Mouse (Mus musculus): ENCODE results near the gene Ugt1a6a. TPM values are rescaled to one million over a fixed set of nuclear protein-coding genes. Genes with fewer than 3 reads are reported as not detected.

The Ugt1a6a gene
- polyA plus RNA-seq, 1 experiment from 2014 or later: not detected

- Histone ChIP-seq H3K9me3 (ENCODE audit: control insufficient read depth, low read length) (peaks cover 93% of the 10 kb centered on the region), H3K27ac (ENCODE audit: low read depth, low read length) (no peak overlapping the region), H3K9ac (ENCODE audit: low read length) (no peak overlapping the region), H3K4me1 (ENCODE audit: control insufficient read depth, insufficient read depth, low read length) (no peaks in the 10 kb centered on the region), H3K36me3 (ENCODE audit: control insufficient read depth, insufficient read depth, low read length) (0 out of 2 replicates have a peak, but pooled peaks cover 4% of the 10 kb centered on the region), H3K27me3 (ENCODE audit: control insufficient read depth, insufficient read depth, low read length) (no peaks in the 10 kb centered on the region), H3K4me3 (ENCODE audit: low read depth, low read length) (no peak overlapping the region), H3K4me2 (ENCODE audit: low read depth) (no peak overlapping the region)
- 70% methylated on average over 5 of the region's 5 CpGs for WGBS
- DNase-seq (ENCODE audit: low spot score): no peak
- ATAC-seq (ENCODE audit: insufficient read depth, low FRiP score, low TSS enrichment): no peak
Observed at GRCm38 (mm10) chr1:88240072-88240471, 105.5 kb downstream of the Ugt1a6a start.

DNA sequence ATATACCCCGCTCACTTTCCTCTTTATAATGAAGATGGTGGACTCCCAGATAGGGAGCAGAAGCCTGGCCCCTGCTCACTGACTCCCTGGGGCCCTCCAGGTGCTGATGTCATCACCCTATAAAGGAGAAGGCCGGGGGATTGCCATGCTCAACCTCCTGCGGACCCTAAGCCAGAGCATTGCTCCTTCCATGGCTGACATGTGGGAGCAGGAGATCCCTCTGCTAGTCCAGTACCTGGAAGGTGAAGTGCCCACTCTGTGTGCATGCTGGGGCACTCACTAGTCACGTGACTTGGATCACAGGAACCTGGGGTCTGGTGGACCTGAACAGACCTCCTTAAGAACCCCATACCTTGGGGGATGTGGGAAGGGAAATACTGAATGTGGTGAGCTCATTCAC lies 106.0 kb downstream of the Ugt1a6a start:
- Histone ChIP-seq H3K9ac (ENCODE audit: low read length) (no peak overlapping the region), H3K36me3 (ENCODE audit: control insufficient read depth, insufficient read depth, low read length) (0 out of 2 replicates have a peak, but pooled peaks cover 4% of the 10 kb centered on the region), H3K4me2 (ENCODE audit: low read depth) (no peak overlapping the region), H3K4me3 (ENCODE audit: low read depth, low read length) (no peak overlapping the region), H3K4me1 (ENCODE audit: control insufficient read depth, insufficient read depth, low read length) (no peaks in the 10 kb centered on the region), H3K27me3 (ENCODE audit: control insufficient read depth, insufficient read depth, low read length) (no peaks in the 10 kb centered on the region), H3K27ac (ENCODE audit: low read depth, low read length) (no peak overlapping the region), H3K9me3 (ENCODE audit: control insufficient read depth, low read length) (peaks cover 93% of the 10 kb centered on the region)
- WGBS: 75% methylated on average over 4 of the region's 4 CpGs
- DNase-seq (ENCODE audit: low spot score): no peak
- ATAC-seq (ENCODE audit: insufficient read depth, low FRiP score, low TSS enrichment): no peak

DNA sequence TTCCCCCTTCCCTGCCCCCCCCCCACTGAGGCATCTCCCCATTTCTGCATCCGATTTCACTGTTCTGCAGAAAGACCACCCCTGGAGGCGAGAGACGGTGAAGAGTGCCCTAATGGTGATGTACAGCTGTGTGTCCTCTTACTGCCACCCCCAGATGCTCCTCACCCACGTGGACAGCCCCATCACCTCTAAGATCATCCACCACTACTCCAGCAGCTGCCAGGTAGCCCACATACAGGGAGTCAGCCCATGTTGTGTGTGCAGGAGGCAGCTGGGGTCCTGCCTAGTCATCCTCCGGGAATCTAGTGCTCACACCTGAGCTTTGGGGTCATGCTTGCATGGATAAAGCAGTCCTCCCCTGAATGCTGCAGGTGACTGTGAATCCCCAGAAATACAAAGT lies 109.3 kb downstream of the Ugt1a6a start:
- Histone ChIP-seq H3K4me1 (ENCODE audit: control insufficient read depth, insufficient read depth, low read length) (no peaks in the 10 kb centered on the region), H3K9me3 (ENCODE audit: control insufficient read depth, low read length) (peaks cover 97% of the 10 kb centered on the region), H3K36me3 (ENCODE audit: control insufficient read depth, insufficient read depth, low read length) (0 out of 2 replicates have a peak, but pooled peaks cover 3% of the 10 kb centered on the region), H3K4me2 (ENCODE audit: low read depth) (no peak overlapping the region), H3K9ac (ENCODE audit: low read length) (no peak overlapping the region), H3K27ac (ENCODE audit: low read depth, low read length) (no peak overlapping the region), H3K27me3 (ENCODE audit: control insufficient read depth, insufficient read depth, low read length) (no peaks in the 10 kb centered on the region), H3K4me3 (ENCODE audit: low read depth, low read length) (no peak overlapping the region)
- DNase-seq (ENCODE audit: low spot score) (no peak), ATAC-seq (ENCODE audit: insufficient read depth, low FRiP score, low TSS enrichment) (no peak)
- 65% methylated on average over 5 of the region's 5 CpGs for WGBS

- H3K9me3 ChIP-seq (ENCODE audit: control insufficient read depth, low read length): peaks cover 97% of the 10 kb centered on the region
- no peak overlapping the region for H3K9ac ChIP-seq (ENCODE audit: low read length)
- H3K27ac ChIP-seq (ENCODE audit: low read depth, low read length): no peak overlapping the region
- WGBS: 78% methylated on average over 6 of the region's 6 CpGs
- no peaks in the 10 kb centered on the region for H3K4me1 ChIP-seq (ENCODE audit: control insufficient read depth, insufficient read depth, low read length)
- DNase-seq (ENCODE audit: low spot score) (no peak), ATAC-seq (ENCODE audit: insufficient read depth, low FRiP score, low TSS enrichment) (no peak)
- 0 out of 2 replicates have a peak, but pooled peaks cover 2% of the 10 kb centered on the region for H3K36me3 ChIP-seq (ENCODE audit: control insufficient read depth, insufficient read depth, low read length)
- no peaks in the 10 kb centered on the region for H3K27me3 ChIP-seq (ENCODE audit: control insufficient read depth, insufficient read depth, low read length)
- H3K4me2 ChIP-seq (ENCODE audit: low read depth): no peak overlapping the region
- no peak overlapping the region for H3K4me3 ChIP-seq (ENCODE audit: low read depth, low read length)
Observed at GRCm38 (mm10) chr1:88245881-88246280, 111.3 kb downstream of the Ugt1a6a start.

GRCm38 (mm10) chr1:88246386-88246785 lies 111.8 kb downstream of the Ugt1a6a start:
- H3K9ac ChIP-seq (ENCODE audit: low read length): no peak overlapping the region
- H3K4me2 ChIP-seq (ENCODE audit: low read depth): no peak overlapping the region
- H3K4me3 ChIP-seq (ENCODE audit: low read depth, low read length): no peak overlapping the region
- ATAC-seq (ENCODE audit: insufficient read depth, low FRiP score, low TSS enrichment): no peak
- WGBS: 48% methylated on average over 6 of the region's 6 CpGs
- no peak overlapping the region for H3K27ac ChIP-seq (ENCODE audit: low read depth, low read length)
- no peaks in the 10 kb centered on the region for H3K4me1 ChIP-seq (ENCODE audit: control insufficient read depth, insufficient read depth, low read length)
- DNase-seq (ENCODE audit: low spot score): no peak
- peaks cover 97% of the 10 kb centered on the region for H3K9me3 ChIP-seq (ENCODE audit: control insufficient read depth, low read length)
- H3K36me3 ChIP-seq (ENCODE audit: control insufficient read depth, insufficient read depth, low read length): 0 out of 2 replicates have a peak, but pooled peaks cover 2% of the 10 kb centered on the region
- H3K27me3 ChIP-seq (ENCODE audit: control insufficient read depth, insufficient read depth, low read length): no peaks in the 10 kb centered on the region

DNA sequence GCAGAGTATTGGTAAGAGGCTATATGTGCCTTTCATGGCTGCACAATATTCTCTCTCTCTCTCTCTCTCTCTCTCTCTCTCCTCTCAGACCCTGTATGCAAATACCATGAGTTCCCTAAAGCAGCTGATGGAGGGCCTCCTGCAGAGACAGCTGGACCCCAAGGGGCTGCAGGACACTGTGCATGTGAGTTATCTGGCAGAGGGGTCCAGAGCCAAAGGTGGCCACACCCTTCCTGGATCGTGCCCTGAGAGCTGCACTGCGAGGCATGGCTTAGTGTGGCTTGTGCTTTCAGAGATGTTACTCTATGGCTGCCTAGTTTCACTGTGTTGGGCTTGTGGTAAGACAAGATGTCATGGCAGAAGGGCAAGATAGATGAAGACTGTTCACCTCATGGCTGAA lies 113.1 kb downstream of the Ugt1a6a start:
- Histone ChIP-seq H3K4me2 (ENCODE audit: low read depth) (no peak overlapping the region), H3K27ac (ENCODE audit: low read depth, low read length) (no peak overlapping the region), H3K9ac (ENCODE audit: low read length) (no peak overlapping the region), H3K27me3 (ENCODE audit: control insufficient read depth, insufficient read depth, low read length) (no peaks in the 10 kb centered on the region), H3K9me3 (ENCODE audit: control insufficient read depth, low read length) (peaks cover 96% of the 10 kb centered on the region), H3K4me3 (ENCODE audit: low read depth, low read length) (no peak overlapping the region), H3K36me3 (ENCODE audit: control insufficient read depth, insufficient read depth, low read length) (0 out of 2 replicates have a peak, but pooled peaks cover 2% of the 10 kb centered on the region), H3K4me1 (ENCODE audit: control insufficient read depth, insufficient read depth, low read length) (no peaks in the 10 kb centered on the region)
- DNase-seq (ENCODE audit: low spot score) (no peak), ATAC-seq (ENCODE audit: insufficient read depth, low FRiP score, low TSS enrichment) (no peak)
- 56% methylated on average over 2 of the region's 2 CpGs for WGBS

GRCm38 (mm10) chr1:88248658-88249057 lies 114.0 kb downstream of the Ugt1a6a start:
- Histone ChIP-seq H3K4me3 (ENCODE audit: low read depth, low read length) (no peak overlapping the region), H3K9me3 (ENCODE audit: control insufficient read depth, low read length) (peaks cover 95% of the 10 kb centered on the region), H3K27me3 (ENCODE audit: control insufficient read depth, insufficient read depth, low read length) (no peaks in the 10 kb centered on the region), H3K36me3 (ENCODE audit: control insufficient read depth, insufficient read depth, low read length) (0 out of 2 replicates have a peak, but pooled peaks cover 2% of the 10 kb centered on the region), H3K4me2 (ENCODE audit: low read depth) (no peak overlapping the region), H3K9ac (ENCODE audit: low read length) (no peak overlapping the region), H3K27ac (ENCODE audit: low read depth, low read length) (no peak overlapping the region), H3K4me1 (ENCODE audit: control insufficient read depth, insufficient read depth, low read length) (no peaks in the 10 kb centered on the region)
- ATAC-seq (ENCODE audit: insufficient read depth, low FRiP score, low TSS enrichment) (no peak), DNase-seq (ENCODE audit: low spot score) (no peak)
- 72% methylated on average over 4 of the region's 4 CpGs for WGBS

DNA sequence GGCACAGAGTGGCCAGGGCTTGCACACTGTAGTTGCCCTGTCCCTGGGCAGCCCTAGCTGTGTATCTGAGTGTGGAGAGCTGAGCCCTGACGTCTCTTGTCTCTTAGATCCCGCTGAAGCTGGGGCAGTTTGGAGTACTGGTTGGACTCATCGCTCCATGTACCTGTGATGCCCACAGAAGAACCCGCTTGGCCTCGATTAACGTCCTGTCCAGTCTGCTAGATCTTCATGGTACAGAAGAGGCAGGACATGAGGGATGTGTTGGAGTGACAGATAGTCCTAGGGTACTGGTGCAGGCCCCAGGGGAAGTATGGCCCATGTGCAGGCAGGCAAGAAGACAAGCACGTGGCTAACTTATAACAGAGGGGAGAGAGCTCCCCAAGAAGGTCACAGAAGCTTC lies 115.0 kb downstream of the Ugt1a6a start:
- Histone ChIP-seq H3K9ac (ENCODE audit: low read length) (no peak overlapping the region), H3K27ac (ENCODE audit: low read depth, low read length) (no peak overlapping the region), H3K4me3 (ENCODE audit: low read depth, low read length) (no peak overlapping the region), H3K4me1 (ENCODE audit: control insufficient read depth, insufficient read depth, low read length) (no peaks in the 10 kb centered on the region), H3K9me3 (ENCODE audit: control insufficient read depth, low read length) (peaks cover 96% of the 10 kb centered on the region), H3K4me2 (ENCODE audit: low read depth) (no peak overlapping the region), H3K27me3 (ENCODE audit: control insufficient read depth, insufficient read depth, low read length) (no peaks in the 10 kb centered on the region), H3K36me3 (ENCODE audit: control insufficient read depth, insufficient read depth, low read length) (0 out of 2 replicates have a peak, but pooled peaks cover 2% of the 10 kb centered on the region)
- ATAC-seq (ENCODE audit: insufficient read depth, low FRiP score, low TSS enrichment): no peak
- 82% methylated on average over 7 of the region's 7 CpGs for WGBS
- DNase-seq (ENCODE audit: low spot score): no peak

DNA sequence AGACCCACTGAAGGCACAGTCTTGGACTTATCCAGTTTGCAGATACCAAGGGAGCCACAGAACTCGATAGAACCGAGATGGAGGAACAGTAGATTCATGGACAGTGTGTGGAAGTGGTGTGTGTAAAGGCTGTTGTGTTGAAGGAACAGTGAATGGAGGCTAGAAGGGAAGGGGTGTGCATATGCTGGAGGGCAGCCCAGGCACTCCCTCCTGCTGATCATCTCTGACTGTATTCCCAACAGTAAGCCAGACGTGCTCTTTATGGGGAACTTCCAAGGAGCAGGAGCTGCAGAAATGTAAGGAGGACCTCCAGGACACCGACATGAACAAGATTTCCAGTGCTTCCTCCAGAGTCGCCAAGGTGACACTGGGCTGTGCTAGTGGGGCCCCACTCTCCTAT lies 115.4 kb downstream of the Ugt1a6a start:
- Histone ChIP-seq H3K27me3 (ENCODE audit: control insufficient read depth, insufficient read depth, low read length) (no peaks in the 10 kb centered on the region), H3K9me3 (ENCODE audit: control insufficient read depth, low read length) (peaks cover 96% of the 10 kb centered on the region), H3K4me3 (ENCODE audit: low read depth, low read length) (no peak overlapping the region), H3K36me3 (ENCODE audit: control insufficient read depth, insufficient read depth, low read length) (no peaks in the 10 kb centered on the region), H3K4me2 (ENCODE audit: low read depth) (no peak overlapping the region), H3K27ac (ENCODE audit: low read depth, low read length) (no peak overlapping the region), H3K9ac (ENCODE audit: low read length) (no peak overlapping the region), H3K4me1 (ENCODE audit: control insufficient read depth, insufficient read depth, low read length) (no peaks in the 10 kb centered on the region)
- DNase-seq (ENCODE audit: low spot score) (no peak), ATAC-seq (ENCODE audit: insufficient read depth, low FRiP score, low TSS enrichment) (no peak)
- 81% methylated on average over 5 of the region's 5 CpGs for WGBS

Data from neural tube, embryonic 11.5 days (tissue).